Mouse (Mus musculus): ENCODE results near the gene Fam198a.
"Not testable (repeated sequence)": the region's sequence is repeated elsewhere in the genome, so short reads cannot be mapped to it uniquely, and the experiment has no call there.

Fam198a gene

DNA sequence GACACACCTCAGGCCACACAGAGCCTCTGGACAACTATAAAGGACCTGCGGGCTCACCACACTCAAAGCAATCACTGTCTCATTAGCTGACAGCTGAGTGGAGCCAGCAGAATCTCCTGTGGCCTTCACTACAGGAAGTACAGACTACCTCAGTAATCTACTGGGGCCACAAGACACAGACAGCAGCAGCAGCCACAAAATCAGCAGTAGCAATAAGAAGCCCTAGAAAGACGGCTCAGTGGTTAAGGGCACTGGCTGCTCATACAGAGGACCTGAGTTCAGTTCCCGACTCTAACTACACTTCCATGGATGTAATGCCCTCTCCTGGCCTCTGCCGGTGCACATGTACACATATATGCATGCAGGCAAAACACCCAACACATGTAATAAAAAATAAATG, 69.5 kb downstream of the Fam198a start:
- DNase-seq (ENCODE audit: low spot score in 2 of 2): no peak

DNA sequence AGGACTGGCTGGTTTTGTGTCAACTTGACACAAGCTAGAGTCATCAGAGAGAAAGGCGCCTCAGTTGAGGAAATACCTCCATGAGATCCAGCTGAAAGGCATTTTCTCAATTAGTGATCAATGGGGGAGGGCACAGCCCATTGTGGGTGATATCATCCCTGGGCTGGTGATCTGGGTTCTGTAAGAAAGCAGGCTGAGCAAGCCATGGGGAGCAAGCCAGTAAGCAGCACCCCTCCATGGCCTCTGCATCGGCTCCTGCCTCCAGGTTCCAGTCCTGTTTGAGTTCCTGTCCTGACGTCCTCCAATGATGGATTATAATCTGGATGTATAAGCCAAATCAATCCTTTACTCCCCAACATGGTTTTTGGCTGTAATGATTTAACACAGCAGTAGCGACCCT, 70.4 kb downstream of the Fam198a start:
- DNase-seq (ENCODE audit: low spot score in 2 of 2): not testable (repeated sequence)

DNA sequence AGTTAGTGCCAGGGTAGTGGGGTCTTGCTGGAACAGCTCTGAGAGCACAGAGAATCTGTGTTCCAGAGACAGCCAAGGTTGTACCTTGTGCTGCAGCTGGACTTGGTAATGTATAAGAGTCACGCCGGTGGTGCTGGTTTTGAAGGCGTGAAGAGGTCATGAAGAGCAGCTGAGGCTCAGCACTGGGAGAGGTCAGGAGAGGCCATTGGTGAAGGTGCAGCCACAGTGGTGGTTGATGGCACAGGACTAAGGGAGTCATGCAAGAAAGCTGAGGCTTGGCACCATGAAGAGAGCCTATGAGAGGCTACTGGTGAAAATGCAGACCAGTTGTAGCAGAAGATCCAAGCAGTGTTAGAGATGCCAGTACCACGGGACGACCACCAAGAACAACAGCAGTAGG, 70.8 kb downstream of the Fam198a start:
- DNase-seq (ENCODE audit: low spot score in 2 of 2): no peak

DNA sequence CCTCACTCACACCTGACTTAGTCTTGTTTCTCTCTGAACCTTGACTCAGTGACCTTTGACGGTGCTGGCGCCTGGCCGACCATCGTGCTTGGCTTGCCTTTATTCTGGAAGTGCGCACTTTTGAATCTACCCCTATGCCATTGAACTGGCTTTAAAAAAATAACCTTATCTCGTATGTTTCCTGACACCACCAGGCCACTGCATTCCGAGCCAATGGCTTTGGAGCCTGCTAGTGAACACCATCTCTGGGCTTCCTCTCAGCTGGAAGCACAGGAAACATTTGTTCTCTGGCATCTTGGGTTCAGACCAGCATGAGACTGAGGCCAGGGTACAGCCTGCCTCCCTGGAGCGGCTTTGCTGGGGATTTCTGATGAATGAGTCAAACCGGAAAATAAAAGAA, 72.0 kb downstream of the Fam198a start:
- DNase-seq (ENCODE audit: low spot score in 2 of 2): no peak

DNA sequence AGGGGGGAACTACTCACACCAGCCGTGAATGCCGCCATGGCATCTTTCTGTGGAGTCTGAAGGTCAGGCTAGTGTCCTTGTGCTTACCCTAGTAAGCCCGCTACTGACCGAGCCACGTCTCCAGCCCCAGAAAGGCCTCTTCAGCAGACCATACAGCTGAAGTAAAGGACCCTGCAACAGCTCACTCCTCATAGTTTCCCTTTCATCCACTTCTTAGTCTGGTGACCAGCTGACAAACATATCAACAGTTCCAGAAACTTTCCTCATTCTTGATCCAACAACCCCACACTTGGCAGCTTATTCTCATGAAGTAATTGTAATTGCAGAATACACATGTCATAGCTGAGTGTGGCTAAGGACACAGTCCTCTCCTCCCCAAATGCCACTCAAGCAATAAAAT, 73.1 kb downstream of the Fam198a start:
- no peak for DNase-seq (ENCODE audit: low spot score in 2 of 2)

DNA sequence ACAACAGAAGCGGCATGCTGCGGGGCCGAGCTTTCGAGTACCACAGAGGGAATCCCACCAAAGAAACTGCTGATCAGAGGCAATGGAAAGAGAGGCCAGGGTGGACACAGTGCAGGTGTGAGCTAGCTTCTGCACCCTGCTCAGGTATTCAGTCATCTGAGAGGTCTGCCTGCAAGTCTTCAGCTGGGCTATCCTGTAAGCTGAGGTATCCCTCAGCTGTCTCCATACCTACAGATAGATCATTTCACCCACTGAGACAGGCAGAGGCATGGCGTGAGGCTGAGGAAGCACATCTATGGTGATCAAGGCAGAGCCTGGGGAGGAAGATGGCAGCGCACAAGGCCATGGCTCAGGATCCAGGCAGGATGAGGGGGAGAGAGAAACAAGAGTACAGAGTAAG, 73.6 kb downstream of the Fam198a start:
- no peak for DNase-seq (ENCODE audit: low spot score in 2 of 2)

DNA sequence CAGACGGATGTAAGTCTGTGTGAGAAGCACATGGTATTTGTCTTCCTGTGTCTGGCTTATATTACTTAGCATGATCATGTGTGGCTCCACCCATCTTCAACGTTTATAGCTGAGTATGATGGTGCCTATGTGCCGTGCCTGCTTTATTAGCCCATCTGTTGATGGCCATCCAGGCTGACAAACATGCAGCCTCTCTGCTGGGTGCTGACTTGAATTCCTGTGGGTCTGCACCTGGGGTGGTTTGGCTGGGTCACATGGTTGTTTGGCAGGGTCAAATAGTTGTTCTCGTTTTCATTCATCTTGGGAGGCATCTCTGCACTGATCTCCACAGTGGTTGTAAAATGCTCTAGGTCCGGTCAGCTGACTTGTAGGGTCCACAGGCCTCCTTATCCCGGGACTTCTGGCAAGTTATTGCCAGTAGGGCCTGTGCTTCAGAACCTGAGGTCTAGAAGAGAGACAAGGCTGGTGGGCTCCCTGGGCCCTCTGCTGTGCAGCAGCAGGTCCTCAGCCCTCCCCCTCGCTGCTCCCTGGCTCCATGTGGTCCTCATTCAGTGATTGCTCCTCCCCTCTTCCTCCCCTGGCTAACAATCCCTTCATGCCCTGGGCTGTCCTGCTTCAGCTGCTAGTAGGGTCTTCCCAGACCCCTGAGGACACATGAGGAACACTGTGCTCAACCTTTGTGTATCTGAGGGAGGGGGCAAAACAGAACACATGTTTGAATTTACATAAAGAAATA, 75.2 kb downstream of the Fam198a start:
- no peak for DNase-seq (ENCODE audit: low spot score in 2 of 2)

DNA sequence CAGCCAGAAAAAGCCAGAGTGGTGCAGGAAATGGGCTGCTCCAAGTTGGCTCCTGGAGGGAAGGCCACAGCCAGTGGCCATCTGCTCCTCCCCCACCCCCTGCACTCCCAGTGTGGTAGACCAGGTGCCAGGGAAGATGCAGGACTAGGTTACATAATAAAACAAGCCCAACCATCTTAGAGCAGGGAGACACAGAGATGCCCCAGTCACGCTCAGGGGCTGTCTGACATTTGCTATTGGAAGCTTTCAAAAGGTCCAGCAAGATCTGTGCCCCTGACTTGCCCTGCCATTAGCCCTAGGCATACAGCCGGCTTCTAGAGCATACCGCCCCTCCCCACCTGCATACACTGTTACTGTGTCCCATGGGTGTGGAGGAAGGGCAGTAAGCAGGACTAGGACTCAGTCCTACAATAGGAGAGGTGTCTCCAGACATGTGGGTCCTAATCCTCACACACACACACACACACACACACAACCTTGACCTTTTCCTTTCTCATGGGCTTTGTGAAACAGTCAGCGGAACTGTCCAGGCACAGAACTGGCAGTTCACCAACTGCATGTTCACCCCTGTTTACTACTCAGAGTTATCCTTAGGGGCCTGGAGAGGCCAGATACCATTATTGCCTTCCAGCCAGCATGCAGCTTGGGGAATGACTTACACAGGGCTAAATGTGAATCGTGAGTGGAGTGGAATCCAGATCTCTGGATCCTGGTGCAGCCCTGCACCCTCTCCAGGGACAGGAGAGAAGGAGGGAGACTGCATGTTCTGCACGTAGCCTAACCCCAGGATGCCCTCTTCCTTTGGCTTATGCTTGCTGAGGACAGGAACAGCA, 76.5 kb downstream of the Fam198a start:
- no peak for DNase-seq (ENCODE audit: low spot score in 2 of 2)

DNA sequence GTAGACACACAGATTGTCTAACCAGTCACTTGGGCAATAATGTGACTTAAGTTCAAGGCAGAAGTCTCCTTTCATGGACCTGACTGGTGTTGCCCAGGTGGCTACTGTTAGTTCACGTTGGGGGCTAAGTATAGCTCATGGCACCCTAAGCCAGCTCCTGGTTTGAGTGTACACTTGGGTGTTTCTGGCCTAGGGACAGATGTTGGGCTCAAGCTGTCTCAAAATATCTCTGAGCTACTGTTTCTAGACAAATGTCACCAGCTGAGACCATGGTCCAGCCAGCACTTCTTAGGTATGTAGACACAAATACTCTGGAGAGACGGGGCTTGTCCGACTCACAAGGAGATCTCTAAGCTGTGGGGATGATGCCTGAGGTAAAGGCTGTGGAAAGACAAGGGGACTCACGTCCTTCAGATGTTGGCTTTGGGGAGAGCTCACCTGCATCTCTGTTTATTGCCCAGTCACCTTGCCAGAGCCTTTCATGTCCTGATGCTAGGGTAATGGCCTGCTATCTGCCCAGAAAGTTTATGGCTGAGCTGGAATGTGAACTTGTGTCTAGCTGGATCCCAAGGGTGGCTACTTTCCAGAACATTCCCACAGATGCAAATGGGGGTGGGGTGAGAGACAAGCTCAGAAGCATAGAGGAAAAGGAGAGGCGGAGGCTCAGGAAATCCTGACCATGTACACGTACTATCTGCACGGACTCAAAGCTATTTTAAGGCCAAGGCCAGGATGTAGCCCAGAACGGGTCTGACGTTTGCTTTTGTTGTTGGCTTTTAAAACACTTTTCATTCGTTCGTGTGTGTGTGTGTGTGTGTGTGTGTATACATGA, 77.3 kb downstream of the Fam198a start:
- no peak for DNase-seq (ENCODE audit: low spot score in 2 of 2)

DNA sequence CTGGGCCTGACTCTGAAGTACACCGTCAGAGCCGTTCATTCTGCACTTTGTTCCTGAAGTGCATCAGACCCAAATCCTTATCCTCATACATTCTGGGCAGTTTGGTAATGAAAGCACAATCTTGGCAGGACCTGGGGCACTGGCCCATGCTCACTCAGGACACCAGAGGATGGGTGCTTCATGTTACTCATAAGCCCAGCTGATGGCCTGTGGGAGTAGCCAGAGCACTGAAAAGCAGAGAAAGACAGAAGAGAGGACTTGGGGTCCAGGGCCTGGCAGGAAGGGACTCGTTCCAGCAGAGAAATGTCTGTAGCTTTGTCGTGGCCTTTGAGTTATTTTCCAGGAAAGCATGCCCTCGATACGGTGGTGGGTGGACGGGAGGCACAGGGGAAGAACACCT, 79.0 kb downstream of the Fam198a start:
- no peak for DNase-seq (ENCODE audit: low spot score in 2 of 2)
